Mouse (Mus musculus): ENCODE measurements around the gene Hs2st1.

- no peak for TF ChIP-seq CHD1 (IDR thresholded peaks at IDR 0.05; ENCODE audit: low read depth, low read length)
- TF ChIP-seq TAL1 (IDR thresholded peaks at IDR 0.05; ENCODE audit: low read length) = no peak
- no peak for TF ChIP-seq POLR2A (IDR thresholded peaks at IDR 0.05; ENCODE audit: control insufficient read depth in 1 of 2, insufficient read depth in 1 of 2, low read depth in 1 of 2, low read length in 2 of 2, poor library complexity in 1 of 2)
- no peak for TF ChIP-seq CTCF (IDR thresholded peaks at IDR 0.05 in 2 of 3, conservative IDR thresholded peaks at IDR 0.05 in 1 of 3; ENCODE audit: control insufficient read depth in 1 of 3, insufficient read depth in 1 of 3, low read depth in 2 of 3, low read length in 3 of 3, poor library complexity in 1 of 3, severe bottlenecking in 1 of 3)
- no peak for TF ChIP-seq ZC3H11A (IDR thresholded peaks at IDR 0.05; ENCODE audit: low read depth, low read length)
- no peak for TF ChIP-seq UBTF (IDR thresholded peaks at IDR 0.05; ENCODE audit: borderline replicate concordance, insufficient read depth, low read depth, low read length)
- TF ChIP-seq EP300 (IDR thresholded peaks at IDR 0.05; ENCODE audit: low read depth in 1 of 2, low read length in 2 of 2) = no peak
- no peak for TF ChIP-seq GATA1 (IDR thresholded peaks at IDR 0.05; ENCODE audit: low read depth, low read length)
- no peak for TF ChIP-seq POLR2AphosphoS5 (IDR thresholded peaks at IDR 0.05; ENCODE audit: borderline replicate concordance, low read depth, low read length)
- TF ChIP-seq MAX (IDR thresholded peaks at IDR 0.05; ENCODE audit: low read length) = no peak
Measured at GRCm38 (mm10) chr3:144435281-144435680, 134.7 kb downstream of the Hs2st1 start.

Measured in MEL (cell line).